Comparison of ENCODE assay signal across 17 mouse cellular contexts in genomic region chr7:43309069-43309468, GRCm38 (mm10). TPM values are rescaled to one million over a fixed set of nuclear protein-coding genes. Genes with fewer than 3 reads are reported as not detected.
DNase-seq lines count a peak whose midpoint lies in the region; ATAC-seq and TF ChIP-seq lines count a peak whose summit lies in the region.
"Had no signal": no experiment of that assay in that cellular context is flagged by ENCODE, and none has a peak within 500 bp of the region (broad histone marks: within the 10 kb centered on the region; RNA-seq: fewer than 3 reads in every experiment).

No protein-coding gene starts in this region.

- no peaks in the 10 kb centered on the region for H3K9me3 ChIP-seq in heart, embryonic 12.5 days (replicated peaks)
- no peaks in the 10 kb centered on the region for H3K9me3 ChIP-seq in liver, postnatal 0 days (ENCODE audit: low read length)
- H3K9me3 ChIP-seq: lung, embryonic 15.5 days; midbrain, embryonic 10.5 days had no signal

- H3K4me1 ChIP-seq in heart, embryonic 12.5 days (replicated peaks), result peaks cover 42% of the 10 kb centered on the region
- H3K4me1 ChIP-seq in liver, postnatal 0 days (ENCODE audit: insufficient read depth), result peaks cover 27% of the 10 kb centered on the region
- peaks cover 56% of the 10 kb centered on the region for H3K4me1 ChIP-seq in bone marrow macrophage, adult 2 months (ENCODE audit: control insufficient read depth, insufficient read depth, low read length)

- TF ChIP-seq POLR2A in bone marrow macrophage, adult 2 months (IDR thresholded peaks at IDR 0.05; ENCODE audit: borderline replicate concordance, low read depth, low read length), result no peak

- no peak for TF ChIP-seq CTCF in liver, postnatal 0 days (IDR thresholded peaks at IDR 0.05; ENCODE audit: low read depth)
- TF ChIP-seq CTCF in bone marrow macrophage, adult 2 months (IDR thresholded peaks at IDR 0.05; ENCODE audit: low read depth, low read length), result no peak

- peaks cover 46% of the 10 kb centered on the region for H3K36me3 ChIP-seq in heart, embryonic 12.5 days
- H3K36me3 ChIP-seq in liver, postnatal 0 days (replicated peaks; ENCODE audit: insufficient read depth, low read length), result peaks cover 29% of the 10 kb centered on the region; the same call in 1 of the 2 replicates

- no peak for TF ChIP-seq EP300 in liver, postnatal 0 days (IDR thresholded peaks at IDR 0.05; ENCODE audit: low read depth)

- H3K4me3 ChIP-seq in heart, embryonic 12.5 days, result no peak overlapping the region
- H3K4me3 ChIP-seq in liver, postnatal 0 days (ENCODE audit: low read depth, low read length), result no peak overlapping the region
- H3K4me3 ChIP-seq in bone marrow macrophage, adult 2 months (ENCODE audit: insufficient read depth, low read length), result no peak overlapping the region
- H3K4me3 ChIP-seq: lung, embryonic 15.5 days; midbrain, embryonic 10.5 days; myocyte had no signal

- H3K4me2 ChIP-seq in heart, embryonic 12.5 days, result no peak overlapping the region
- no peak overlapping the region for H3K4me2 ChIP-seq in liver, postnatal 0 days (ENCODE audit: low read depth, low read length)
- H3K4me2 ChIP-seq: lung, embryonic 15.5 days had no signal

- ATAC-seq in heart, embryonic 12.5 days (ENCODE audit: insufficient number of reproducible peaks, low FRiP score), result no peak
- no peak for ATAC-seq in liver, postnatal 0 days
- ATAC-seq: forebrain, embryonic 16.5 days; inflammation-experienced regulatory T-cells, adult 6 months; Patski had no signal

- intact Hi-C loops in heart, postnatal 36 days (cut with DNase I), result loop anchor here (5.0 kb wide), 1 partner anchor 133 kb away; the partner anchor contains the start of genes Cldnd2, Etfb and Gm45233

- H3K27ac ChIP-seq in heart, embryonic 12.5 days (ENCODE audit: poor library complexity, severe bottlenecking), result no peak overlapping the region
- H3K27ac ChIP-seq in liver, postnatal 0 days (ENCODE audit: low read depth), result peak overlapping the region; percentile 29
- H3K27ac ChIP-seq in bone marrow macrophage, adult 2 months (ENCODE audit: insufficient read depth, low read depth, low read length), result peak overlapping the region; percentile 57
- H3K27ac ChIP-seq: lung, embryonic 15.5 days; midbrain, embryonic 10.5 days had no signal

- no peaks in the 10 kb centered on the region for H3K27me3 ChIP-seq in heart, embryonic 12.5 days (replicated peaks)
- no peaks in the 10 kb centered on the region for H3K27me3 ChIP-seq in liver, postnatal 0 days (ENCODE audit: insufficient read depth, low read length)
- H3K27me3 ChIP-seq: lung, embryonic 15.5 days; Patski had no signal

- DNase-seq in heart, adult 11 months, result peak; percentile 97
- DNase-seq in liver, postnatal 0 days, result no peak
- DNase-seq in liver, result no peak
- peak; percentile 33 to 39 for DNase-seq in heart, postnatal 36 days
- DNase-seq in thymus, postnatal 10 days (ENCODE audit: low spot score in 2 of 2), result no peak
- DNase-seq in layer of hippocampus, adult 9-10 months (ENCODE audit: low spot score), result no peak
- DNase-seq: cerebellum, adult 18-20 months; left cerebral cortex, postnatal 4 days; right cerebral cortex, postnatal 4 days had no signal

- WGBS in heart, embryonic 12.5 days, result 76% methylated on average over 2 of the region's 2 CpGs
- WGBS in liver, postnatal 0 days (ENCODE audit: insufficient replicate concordance), result 48% methylated on average over 2 of the region's 2 CpGs

- H3K9ac ChIP-seq in heart, embryonic 12.5 days, result no peak overlapping the region
- H3K9ac ChIP-seq in liver, postnatal 0 days (replicated peaks), result no peak overlapping the region
- H3K9ac ChIP-seq: lung, embryonic 15.5 days had no signal

RNA-seq across cellular contexts. Expression of gene Zfp715, which starts 4.0 kb away (rescaled TPM):
- polyA plus RNA-seq in heart, embryonic 12.5 days (2016; fragmentation: Nextera tagmentation; extraction: Ambion mirVana), result 10.6 and 11.3 TPM in 2 replicates
- polyA plus RNA-seq in liver, postnatal 0 days (2015; fragmentation: Nextera tagmentation; extraction: Ambion mirVana), result 3.9 and 4.1 TPM in 2 replicates
- polyA plus RNA-seq in bone marrow macrophage, adult 2 months (2012; ENCODE audit: insufficient read depth, insufficient read length, missing spikeins), result 29.9 and 33.0 TPM in 2 replicates
- 10 to 100 TPM; 15.0 to 17.2 TPM for total RNA-seq in heart, postnatal 36 days (2021)

RNA-seq across cellular contexts. Expression of gene Siglecf, which starts 42.1 kb away (rescaled TPM):
- polyA plus RNA-seq in heart, embryonic 12.5 days (2016; fragmentation: Nextera tagmentation; extraction: Ambion mirVana), result 0.08 and 0.18 TPM in 2 replicates
- polyA plus RNA-seq in liver, postnatal 0 days (2015; fragmentation: Nextera tagmentation; extraction: Ambion mirVana), result 0.71 and 0.96 TPM in 2 replicates
- polyA plus RNA-seq in bone marrow macrophage, adult 2 months (2012; ENCODE audit: insufficient read depth, insufficient read length, missing spikeins), result 0.59 TPM in 1 of 2 replicates, not detected in the other
- not detected for total RNA-seq in heart, postnatal 36 days (2021)
- polyA plus RNA-seq: inflammation-experienced regulatory T-cells, adult 6 months; myocyte; Patski had no signal

Comparison
In these comparisons a context has a peak if more than half of its experiments do, and no peak if none do; other contexts are left out.
1. DNase-seq: peak in heart, adult 11 months (single experiment) and heart, postnatal 36 days (2 of 2); none in liver, postnatal 0 days (single experiment), liver (single experiment), thymus, postnatal 10 days (0 of 2) and layer of hippocampus, adult 9-10 months (single experiment).